Mouse (Mus musculus): ENCODE results near the gene Mesd. TPM values are rescaled to one million over a fixed set of nuclear protein-coding genes. Genes with fewer than 3 reads are reported as not detected.

Mesd gene
- 47.2 TPM for polyA plus RNA-seq (2014; fragmentation: Illumina TruSeq; extraction: RNeasy Lipid Tissue Mini Kit (QIAGEN cat#74804); ENCODE audit: low read depth, low replicate concordance)

GRCm38 (mm10) chr7:83884021-83884658, at the start of gene Mesd, which contains the start of gene Tlnrd1:
Gene Mesd (plus strand): TSS chr7:83884466.
Gene Tlnrd1 (minus strand): TSS chr7:83884305.

Other genes starting within 250 kb of the Mesd start
- 6.7 TPM for gene Il16, start 138.7 kb upstream of the Mesd start, polyA plus RNA-seq (2014; fragmentation: Illumina TruSeq; extraction: RNeasy Lipid Tissue Mini Kit (QIAGEN cat#74804); ENCODE audit: low read depth, low replicate concordance)
- not detected for gene Cfap161, start 89.6 kb upstream of the Mesd start, polyA plus RNA-seq (2014; fragmentation: Illumina TruSeq; extraction: RNeasy Lipid Tissue Mini Kit (QIAGEN cat#74804); ENCODE audit: low read depth, low replicate concordance)
- 5.3 TPM for gene Tlnrd1, start 161 bp upstream of the Mesd start, polyA plus RNA-seq (2014; fragmentation: Illumina TruSeq; extraction: RNeasy Lipid Tissue Mini Kit (QIAGEN cat#74804); ENCODE audit: low read depth, low replicate concordance)
- gene Cemip, start 202.0 kb downstream of the Mesd start, polyA plus RNA-seq (2014; fragmentation: Illumina TruSeq; extraction: RNeasy Lipid Tissue Mini Kit (QIAGEN cat#74804); ENCODE audit: low read depth, low replicate concordance): 0.10 TPM